Mouse (Mus musculus): ENCODE measurements around the gene Gstt4.
"Not testable (repeated sequence)": the region's sequence is repeated elsewhere in the genome, so short reads cannot be mapped to it uniquely, and the experiment has no call there.

Gstt4 gene

DNA sequence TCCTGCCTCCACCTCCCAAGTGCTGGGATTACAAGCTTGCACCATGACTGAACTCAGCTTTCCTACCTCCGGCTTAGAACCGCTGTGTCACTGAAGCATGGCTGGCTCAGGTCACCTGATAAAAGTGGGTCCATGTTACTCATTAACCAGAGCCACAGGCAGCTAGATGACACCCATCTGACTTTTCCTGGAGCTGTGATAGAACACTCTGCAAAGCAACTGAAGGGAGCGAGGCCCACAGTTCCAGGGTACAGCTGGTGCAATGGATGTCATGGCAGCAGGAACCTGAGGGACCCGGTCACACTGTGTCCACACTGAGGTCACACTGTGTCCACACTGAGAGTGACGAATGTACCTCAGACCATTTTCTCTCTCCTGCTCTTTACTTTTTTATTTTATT lies 32.5 kb downstream of the Gstt4 start:
- DNase-seq (ENCODE audit: low spot score in 2 of 2) = no peak

DNA sequence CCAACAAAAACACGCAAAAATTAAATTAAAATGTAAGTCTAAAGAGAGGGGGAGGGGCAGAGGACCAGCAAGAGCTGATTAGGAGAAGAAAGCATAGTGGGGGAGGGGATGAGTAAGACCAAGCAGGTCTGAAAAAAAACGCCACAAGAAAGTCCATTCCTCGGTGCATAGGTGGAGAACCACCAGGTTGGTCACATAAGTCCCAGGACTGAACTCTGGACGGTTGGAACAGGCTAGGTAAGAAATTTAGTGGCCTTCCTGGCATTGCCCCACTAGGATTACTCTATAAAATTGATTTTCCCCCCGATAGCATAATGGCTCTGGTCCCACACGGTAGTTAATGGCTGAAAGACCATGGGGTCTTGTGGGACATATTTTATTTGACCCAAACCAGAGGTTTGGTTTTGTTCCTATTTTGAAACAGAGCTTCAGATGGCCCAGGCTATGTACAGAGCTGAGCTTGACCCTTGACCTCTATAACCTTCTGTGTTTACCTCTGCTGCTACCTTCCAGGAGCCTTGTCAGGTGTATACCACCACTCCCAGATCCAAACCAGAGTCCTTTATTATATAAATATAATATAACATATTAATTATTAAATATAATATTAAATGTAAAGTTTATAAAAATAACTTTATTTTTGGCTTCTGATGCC lies 33.1 kb downstream of the Gstt4 start:
- no peak for DNase-seq (ENCODE audit: low spot score in 2 of 2)

DNA sequence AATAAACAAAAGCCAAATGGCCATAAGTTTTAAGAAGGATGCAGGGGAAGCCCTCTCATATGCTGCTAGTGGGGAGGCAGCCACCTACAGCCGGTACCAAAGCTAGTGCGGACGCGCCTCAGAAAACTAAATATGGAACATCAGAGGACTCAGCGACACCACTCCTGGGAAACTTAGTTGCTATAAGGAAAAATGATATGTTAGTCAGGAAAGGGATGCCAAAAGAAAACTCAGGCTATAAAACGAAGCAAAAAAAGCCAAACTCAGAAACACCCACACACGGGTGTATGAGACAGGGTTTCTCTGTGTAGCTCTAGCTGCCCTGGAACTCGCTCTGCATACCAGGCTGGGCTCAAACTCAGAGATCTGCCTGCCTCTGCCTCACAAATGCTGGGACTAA lies 34.1 kb downstream of the Gstt4 start:
- DNase-seq (ENCODE audit: low spot score in 2 of 2) = peak in 1 of 2 experiments; percentile 52

DNA sequence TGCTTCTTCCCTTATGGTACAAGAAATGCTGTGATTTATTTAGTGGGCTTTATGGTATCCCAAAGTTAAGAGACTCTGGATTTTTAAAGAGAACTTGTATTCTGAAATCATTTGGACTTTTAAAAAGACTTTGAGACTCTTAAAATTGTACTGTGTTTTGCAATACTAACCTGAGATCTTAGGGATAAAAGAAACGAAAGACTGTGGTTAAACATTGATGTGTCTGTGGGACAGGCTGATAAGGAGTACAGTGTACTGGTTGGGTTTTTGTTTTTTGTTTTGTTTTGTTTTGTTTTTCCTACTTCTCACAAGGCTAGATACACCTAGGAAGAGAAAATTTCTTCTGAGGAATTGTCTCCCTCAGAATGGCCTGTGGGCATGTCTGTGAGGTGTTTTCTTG lies 36.9 kb downstream of the Gstt4 start:
- no peak for DNase-seq (ENCODE audit: low spot score in 2 of 2)

DNA sequence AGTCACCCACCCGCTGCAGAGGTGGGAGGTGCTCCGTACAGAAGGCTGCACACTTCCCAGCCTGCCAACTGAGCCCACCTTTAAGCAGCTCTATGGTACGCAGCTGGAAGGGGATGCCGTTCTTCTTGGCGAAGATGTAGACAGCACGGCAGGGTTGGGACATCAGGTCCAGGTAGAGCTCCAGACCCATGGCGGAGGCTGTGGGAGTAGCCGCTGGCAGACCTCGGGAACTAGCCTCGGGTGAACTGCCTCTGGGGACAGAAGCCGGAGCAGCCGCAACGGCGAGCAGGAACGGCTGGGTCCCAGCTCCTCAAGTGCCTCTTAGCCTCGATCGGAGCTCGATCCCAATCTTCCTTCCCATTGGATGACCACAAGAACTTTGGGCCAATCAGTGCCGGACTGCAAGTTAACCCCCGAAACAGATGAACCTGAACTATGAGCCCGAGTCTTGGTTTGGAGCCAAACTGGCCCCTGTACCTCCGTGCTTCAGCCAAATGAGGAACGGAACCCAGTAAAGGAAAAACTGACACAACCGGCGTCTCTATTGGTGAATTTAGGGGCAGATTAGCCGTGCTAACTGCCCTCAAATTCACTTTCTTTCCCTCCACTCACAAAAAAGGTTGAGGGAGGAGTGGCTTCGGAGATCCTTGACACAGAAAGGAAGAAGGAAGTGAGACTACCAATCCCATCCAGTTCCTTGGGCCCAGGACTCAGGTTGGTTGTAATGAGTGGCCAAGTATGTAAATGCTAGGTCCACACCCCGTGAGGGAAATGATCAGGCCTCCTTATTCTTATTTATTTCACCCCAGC lies 41.4 kb downstream of the Gstt4 start, which contains the start of the genes Gm20441 and Gstt3:
Gene Gm20441 (minus strand): TSS at position 186 of the 810 bp plus-strand sequence.
Gene Gstt3 (minus strand): TSS at position 646 of the 810 bp plus-strand sequence.
- DNase-seq (ENCODE audit: low spot score in 2 of 2) = no peak

DNA sequence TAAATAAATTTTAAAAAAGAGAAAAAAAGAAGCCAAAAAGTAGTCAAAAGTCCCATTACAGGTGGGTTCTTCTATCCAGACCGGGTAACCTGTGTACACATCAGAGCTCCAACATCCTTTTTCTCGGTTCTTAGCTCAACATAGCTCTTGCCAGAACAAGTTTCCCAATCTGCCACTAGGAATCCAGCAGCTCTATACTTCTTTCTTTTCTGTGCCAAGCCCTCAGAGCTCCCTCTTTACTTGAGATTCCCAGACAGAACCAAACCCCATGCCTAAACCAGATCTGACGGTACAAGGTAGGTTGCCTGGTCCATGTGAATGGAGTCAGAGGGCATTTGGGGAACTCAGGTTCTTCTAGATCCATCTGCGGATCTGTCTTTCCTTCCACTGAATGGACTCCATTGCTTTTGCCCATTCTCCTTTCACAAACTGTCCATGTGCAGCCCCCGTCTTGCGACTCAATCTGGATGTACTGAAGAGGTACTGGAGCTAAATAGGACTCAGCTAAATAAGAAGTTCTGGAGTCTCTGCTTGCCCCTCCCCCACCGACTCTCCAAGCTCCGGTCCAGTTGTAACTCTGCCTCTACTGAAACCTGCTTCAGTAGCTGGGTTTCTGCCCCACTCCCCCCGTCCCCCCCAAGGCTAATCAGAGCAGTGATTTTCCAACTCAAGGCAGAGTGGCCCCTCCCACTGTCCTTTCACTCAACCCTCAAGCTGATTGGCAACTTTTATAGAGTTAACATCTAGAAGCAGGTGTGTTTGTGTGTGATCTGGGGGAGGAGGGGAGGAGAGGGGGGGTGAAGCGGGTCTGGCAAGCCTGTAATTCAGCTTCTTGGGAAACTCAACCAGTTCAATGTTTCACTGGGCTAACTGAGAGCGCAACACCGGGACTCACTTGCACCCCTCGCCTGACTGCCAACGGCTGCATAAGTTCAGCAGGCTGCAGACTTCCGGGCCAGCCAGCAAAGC lies 42.9 kb downstream of the Gstt4 start:
- no peak for DNase-seq (ENCODE audit: low spot score in 2 of 2)

DNA sequence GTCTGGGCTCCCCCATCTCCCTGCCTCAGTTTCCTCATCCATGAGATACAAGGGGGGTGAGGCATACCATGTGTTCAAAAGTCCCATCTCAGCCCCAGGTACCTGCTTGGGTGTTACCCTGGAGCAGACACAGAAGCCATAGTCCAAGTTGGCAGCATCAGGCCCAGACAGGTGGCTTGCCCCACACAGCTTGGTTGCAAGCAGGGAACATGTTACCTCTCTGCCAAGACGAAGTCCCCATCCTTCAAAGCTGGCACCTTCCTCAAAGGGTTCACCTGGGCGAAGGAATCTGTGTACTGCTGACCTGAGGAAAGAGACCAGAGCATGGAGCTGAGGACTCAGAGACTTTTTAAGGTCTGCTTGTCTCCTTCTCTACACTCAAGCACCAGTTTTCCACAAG lies 44.5 kb downstream of the Gstt4 start:
- DNase-seq (ENCODE audit: low spot score in 2 of 2) = no peak

DNA sequence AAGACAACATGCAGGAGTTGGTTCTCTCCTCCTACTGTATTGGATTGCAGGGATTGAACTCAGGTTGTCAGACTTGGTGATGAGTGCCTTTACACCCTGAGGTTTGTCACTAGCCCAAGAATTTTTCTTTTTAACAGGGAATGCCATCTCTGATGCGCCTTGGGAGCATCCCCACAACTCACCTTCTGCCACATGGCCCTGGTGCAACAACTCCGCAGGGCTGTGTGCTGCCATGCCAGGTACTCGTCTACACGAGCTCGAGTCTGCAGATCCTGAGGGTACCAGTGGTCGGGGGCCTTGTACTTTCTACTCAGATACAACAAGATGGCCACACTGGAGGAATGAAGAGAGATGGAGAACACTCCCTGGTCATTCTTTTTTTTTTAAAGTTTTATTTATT lies 45.8 kb downstream of the Gstt4 start:
- DNase-seq (ENCODE audit: low spot score in 2 of 2) = no peak

DNA sequence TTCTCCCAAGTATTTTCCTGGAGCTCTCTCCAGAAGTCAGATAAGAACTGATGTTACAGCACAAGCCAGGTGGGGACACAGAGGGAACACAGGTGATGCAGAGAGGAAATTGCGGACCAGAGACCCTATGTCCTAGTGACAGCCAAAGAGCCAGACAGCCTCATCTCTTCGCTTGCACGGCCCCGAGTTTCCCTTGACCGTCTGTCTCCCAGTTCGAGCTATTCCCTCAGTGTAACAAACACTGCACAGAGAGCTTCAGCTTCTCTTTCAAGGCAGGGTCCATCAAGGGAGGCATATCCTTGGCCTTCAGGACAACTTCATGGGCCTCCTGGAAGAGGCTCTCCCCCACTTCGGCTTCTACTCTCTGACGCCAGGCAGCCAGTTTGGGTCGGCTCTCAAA lies 47.8 kb downstream of the Gstt4 start:
- no peak for DNase-seq (ENCODE audit: low spot score in 2 of 2)

DNA sequence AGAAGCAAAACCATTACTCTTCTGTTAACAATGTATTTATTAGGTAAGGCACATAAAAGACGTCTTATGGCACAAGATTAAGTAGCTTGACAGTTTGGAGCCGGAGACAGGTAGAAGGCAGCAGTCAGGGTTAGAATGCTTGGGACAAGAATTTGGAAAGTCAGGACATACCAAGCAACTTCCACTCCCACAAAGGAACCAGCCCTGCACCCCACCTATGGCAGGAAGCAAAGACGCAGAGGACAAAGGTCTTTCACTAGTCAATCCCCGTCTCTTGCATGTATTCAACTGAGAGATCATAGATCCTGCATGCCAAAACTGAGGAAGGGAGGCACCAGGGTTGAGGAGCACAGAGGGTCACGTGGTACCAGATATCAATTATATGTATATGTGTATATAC lies 48.2 kb downstream of the Gstt4 start:
- DNase-seq (ENCODE audit: low spot score in 2 of 2) = no peak

DNA sequence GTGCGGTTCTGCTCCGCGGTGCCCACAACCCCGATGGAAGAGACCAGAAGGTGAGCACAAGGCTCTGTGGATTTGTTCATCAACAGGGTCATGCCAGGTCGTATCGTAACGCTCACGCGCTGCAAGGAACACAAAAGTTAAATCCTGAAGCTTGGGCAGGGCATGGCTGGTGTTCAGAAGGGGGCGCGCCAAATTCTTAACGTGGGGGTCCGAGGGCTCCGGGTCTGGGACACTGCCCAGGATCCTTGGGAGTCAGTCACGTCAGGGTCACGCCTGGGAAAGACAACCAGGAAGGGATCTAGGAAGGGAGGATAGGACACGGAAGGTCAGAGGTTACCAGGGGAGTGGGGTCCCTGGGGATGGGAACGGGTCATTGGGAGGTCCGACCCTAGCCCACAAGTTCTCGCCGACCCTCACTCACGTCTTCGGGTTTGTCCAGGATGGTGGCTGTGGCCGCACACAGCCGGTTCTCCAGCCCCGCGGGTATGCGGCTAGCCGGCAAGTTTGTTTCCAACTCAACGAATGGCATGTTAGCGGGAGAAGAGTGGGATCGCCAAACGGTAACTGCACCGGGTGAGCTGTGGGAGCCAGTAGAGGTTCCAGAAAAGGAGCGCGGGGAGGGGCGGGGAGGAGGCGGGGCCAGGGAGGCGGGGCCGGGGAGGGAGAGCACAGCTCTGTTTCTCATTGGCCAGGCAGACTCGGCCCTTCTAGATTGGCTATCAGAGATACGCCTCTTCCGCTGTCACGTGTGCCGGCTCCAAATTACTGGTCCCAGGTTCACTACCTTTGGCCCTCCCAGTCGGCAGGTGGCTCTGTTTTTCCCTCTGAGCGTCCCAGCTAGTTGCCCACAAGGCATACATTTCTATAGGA lies 49.3 kb downstream of the Gstt4 start, which contains the start of gene Ddt:
Gene Ddt (minus strand): TSS at position 620 of the 870 bp plus-strand sequence.
- peak; percentile 72 to 88 for DNase-seq (ENCODE audit: low spot score in 2 of 2)

DNA sequence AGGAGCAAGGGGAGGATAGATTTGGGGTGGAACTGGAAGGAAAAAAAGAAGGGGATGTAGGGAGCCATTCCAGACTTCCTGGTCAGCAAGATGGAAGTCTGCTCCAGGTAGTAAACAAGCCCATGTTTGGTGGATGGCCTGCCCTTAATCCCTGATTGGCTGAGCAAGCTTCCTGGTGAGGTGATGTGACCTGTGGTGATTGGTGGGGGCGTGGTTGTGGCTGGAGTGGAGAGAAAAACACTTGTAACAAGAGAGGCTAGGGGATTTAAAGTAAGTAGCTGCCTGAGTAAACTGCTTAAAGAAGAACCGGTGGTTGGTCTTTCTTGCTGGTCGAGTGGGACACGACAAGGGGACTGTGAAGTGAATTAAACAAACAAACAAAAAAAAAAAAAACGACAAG lies 54.6 kb downstream of the Gstt4 start:
- not testable (repeated sequence) for DNase-seq (ENCODE audit: low spot score in 2 of 2)

DNA sequence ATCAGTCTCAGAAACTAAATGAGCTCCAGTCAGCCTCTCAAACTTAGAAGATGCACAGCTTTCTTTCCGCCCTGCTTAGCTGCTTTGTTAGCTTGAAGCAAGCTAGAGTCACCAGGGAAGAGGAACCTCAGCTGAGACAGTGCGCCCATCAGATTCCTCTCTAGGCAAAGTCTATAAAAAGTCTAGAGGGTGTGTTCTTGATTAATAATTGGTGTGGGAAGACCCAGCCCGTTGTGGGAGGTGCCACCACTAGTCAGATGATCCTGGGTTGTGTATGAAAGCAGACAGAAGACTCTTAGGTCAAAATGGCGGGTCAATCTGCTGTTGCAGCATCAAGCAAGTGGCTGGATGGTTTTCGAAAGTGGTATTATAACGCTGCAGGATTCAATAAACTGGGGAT lies 55.5 kb downstream of the Gstt4 start:
- no peak for DNase-seq (ENCODE audit: low spot score in 2 of 2)
